Mouse (Mus musculus): ENCODE data around the gene Tmem40.

- TF ChIP-seq POLR2A (IDR thresholded peaks at IDR 0.05; ENCODE audit: borderline replicate concordance, low read depth, low read length) = no peak
- TF ChIP-seq CTCF (IDR thresholded peaks at IDR 0.05; ENCODE audit: low read depth, low read length) = no peak
Observed at GRCm38 (mm10) chr6:115808196-115808487, 45.9 kb upstream of the Tmem40 start.

Measured in bone marrow macrophage, adult 2 months (primary cell).